Mouse (Mus musculus): ENCODE data around the gene Marcksl1.
"Not testable (repeated sequence)": the region's sequence is repeated elsewhere in the genome, so short reads cannot be mapped to it uniquely, and the experiment has no call there.

The Marcksl1 gene

DNA sequence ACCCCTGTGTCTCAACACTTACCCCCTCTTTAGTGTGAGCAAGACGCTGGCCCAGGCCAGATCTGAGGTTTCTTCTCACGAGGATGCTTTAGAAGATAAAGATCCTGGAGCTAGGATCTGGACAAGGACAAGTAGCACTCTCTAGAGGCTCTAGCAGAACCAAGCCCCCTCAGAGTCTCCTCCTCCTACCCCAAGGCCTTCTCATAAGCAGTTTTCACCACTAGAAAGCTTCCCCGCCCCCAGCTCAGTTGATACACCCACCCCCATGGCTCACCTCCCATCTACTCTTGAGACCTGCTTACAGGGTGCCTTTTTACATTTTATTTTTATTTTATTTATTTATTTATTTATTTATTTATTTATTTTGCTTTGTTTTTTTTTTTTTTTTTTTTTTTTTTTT, 3.7 kb upstream of the Marcksl1 start:
- no peak for DNase-seq (ENCODE audit: low spot score in 2 of 2)

DNA sequence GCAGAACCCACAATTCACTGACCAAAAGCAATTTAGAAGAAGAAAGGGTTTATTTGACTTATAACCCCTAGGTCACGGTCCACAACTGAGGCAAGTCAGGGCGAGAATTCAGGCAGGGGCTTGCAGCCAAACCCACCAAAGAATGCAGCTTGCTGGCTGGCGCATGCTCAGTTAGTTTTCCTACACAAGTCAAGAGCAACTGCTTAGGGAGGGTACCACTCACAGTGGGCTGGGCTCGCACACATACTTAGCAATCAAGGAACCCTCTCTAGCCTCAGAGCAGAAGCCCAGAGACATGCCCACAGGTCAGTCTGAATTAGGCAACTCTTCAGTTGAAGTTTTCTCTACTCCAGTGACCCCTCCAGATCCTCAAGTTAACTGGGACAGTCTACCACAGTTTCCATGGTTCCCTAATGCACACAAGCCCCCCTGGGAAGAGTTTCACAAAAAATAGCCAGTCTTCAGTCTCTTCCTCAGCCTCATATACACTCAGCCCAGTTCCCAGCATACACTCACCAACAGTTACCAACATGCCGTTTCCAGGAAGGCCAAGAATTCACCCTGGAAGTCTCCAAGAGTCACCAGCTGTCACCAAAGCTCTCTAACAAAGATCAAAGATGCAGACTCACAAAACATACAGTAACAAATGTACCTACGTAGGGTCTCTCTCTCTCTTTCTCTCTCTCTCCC, 2.5 kb upstream of the Marcksl1 start:
- peak in 1 of 2 experiments; percentile 35 for DNase-seq (ENCODE audit: low spot score in 2 of 2)

DNA sequence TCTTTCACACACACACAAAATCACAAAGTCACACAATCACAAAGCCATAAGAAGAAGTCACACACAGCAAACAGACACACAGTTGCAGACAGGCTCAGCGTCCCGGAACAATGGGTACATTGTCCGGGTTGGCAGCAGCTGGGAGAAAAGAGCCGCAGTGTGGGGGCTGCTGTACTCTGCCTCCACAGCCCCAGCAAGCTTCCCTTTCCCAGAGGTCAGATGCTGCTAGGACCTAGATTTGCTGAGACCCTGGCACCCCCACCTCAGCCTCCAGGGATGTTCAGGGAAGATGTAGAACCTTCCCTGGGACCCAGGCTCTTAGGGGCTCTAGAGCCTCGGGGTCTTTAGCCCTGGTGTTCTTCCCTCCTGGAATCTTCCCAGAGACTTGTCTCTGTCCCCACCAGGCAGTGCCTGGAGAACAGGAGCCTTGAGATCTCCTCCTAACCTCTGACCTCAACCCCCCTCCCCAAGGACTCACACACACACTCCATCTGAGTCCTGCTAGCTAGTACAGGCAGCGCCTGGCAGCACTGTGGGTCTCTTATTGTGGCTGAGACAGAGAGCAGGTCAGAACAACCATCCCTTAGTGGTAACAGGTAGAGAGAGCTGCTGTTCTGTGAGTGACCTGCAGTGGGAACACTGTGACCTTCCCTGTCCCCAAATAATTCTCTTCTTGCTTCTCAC, 1.8 kb upstream of the Marcksl1 start:
- DNase-seq (ENCODE audit: low spot score in 2 of 2): peak in 1 of 2 experiments; percentile 36

DNA sequence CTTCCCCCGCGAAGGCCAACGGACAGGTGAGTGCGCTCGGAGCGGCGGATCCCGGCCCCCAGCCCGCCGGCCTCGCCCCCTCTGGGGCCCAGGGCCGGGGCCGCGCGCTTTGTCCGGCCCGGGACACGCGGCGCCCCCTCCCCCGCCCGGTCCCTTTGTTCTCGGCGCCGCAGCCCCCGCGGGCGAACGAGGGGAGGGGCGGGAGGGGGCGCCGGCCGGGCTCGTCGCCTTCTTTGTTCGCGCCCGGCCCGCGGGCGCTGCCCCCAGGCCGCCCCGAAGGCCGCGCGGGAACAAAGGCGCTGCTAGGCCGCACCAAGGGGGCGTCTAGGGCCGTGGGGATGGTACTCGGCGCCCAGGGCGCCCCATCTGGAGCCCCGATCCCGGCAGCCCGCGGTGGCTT, 510 bp downstream of the Marcksl1 start:
- no peak for DNase-seq (ENCODE audit: low spot score in 2 of 2)

DNA sequence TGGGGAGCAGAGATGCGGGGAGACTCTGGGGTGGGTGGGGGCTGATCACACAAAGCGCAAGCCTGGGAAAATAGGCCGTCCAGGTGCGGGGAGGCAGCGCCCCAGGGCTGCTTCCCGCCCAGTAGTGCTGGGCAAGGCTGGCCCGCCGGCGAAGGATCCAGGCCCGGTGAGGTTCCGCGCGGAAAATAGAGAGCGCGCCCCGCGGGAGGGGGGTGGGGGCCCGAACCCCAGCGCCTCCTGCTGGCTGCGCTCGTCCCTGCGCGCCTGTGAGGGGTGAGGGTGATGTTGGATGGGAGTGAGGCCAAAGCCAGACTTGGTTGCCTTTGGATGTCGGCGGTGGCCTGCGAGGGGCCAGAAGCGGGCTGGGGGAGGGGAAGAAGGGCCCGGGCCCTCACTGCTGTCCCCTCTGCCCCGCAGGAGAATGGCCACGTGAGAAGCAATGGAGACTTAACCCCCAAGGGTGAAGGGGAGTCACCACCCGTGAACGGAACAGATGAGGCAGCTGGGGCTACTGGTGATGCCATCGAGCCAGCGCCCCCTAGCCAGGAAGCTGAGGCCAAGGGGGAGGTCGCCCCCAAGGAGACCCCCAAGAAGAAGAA, 1.0 kb downstream of the Marcksl1 start:
- peak; percentile 73 to 80 for DNase-seq (ENCODE audit: low spot score in 2 of 2)

DNA sequence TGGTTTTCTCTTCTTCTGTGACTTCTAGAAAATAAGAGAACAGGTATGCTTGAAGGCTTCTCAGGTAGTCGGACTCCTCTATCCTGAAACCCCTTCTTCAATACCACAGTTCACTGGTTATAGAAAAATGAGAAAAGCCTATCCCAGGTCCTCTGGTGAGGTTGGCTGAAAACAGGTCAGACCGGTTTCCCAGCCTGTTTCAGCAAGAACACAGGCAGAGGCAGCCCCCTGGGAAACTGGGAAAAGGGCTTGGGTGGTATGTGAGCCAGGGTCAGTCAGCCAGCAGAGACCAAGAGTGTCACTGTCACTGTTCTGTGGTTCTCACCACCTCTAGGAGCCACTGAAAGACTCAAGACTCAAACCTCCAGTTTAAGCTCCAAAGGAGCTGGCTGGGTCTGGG, 3.5 kb downstream of the Marcksl1 start:
- no peak for DNase-seq (ENCODE audit: low spot score in 2 of 2)

DNA sequence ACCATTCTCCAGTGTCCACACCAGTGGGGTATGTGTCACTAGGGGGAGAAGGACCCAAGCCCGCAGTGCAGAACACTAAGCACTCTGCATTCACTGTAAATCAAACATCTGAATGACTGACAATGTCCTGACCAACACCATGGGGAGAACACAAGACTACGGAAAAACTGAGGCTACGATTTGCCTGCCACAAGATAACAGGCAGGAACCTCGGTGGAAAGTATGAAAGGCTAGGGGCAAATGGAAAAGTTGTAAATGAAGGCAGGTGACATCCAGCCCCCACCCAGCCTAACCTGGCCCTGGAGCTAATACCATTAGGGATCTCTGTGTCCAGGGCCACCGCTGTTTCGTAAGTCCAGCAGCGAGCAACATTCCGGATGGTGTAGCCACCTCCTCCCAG, 5.1 kb downstream of the Marcksl1 start:
- DNase-seq (ENCODE audit: low spot score in 2 of 2): no peak

DNA sequence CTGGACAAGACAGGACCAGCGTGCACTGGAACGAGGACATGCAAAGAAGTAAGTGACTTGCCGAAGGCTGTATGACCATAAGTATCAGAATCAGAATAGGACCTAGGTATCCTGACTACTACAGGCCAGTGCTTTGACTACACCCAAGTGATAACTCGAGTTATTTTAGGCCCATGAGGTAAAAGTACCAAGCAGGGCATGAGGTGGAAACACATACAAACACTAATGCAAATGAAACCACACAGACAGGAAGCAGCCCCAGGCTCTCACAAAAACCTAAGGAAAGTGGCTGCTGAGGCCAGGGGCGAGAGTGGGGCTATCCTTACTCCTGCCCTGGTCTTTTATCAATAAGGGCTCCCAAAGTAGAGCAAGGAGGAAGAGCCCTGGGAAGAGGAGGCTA, 12.0 kb downstream of the Marcksl1 start:
- no peak for DNase-seq (ENCODE audit: low spot score in 2 of 2)

DNA sequence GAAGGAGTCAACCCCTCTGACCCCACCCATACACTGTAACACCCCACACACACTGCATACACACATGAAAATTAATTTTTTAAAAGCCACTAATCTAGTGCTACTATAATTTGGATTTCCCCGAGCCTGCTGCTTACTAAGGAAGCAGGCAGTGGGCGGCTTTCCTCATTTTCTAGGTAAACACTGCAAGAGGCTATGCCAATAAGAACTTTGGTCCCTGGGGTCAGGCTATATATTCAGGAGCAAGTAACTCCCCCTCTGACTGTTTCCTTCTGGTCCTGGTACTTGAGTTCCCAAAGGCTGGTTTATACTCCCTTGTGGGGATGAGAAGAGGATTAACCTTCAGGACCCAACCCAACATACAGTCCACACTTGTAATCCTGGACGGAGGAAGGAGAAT, 12.5 kb downstream of the Marcksl1 start:
- DNase-seq (ENCODE audit: low spot score in 2 of 2): no peak

DNA sequence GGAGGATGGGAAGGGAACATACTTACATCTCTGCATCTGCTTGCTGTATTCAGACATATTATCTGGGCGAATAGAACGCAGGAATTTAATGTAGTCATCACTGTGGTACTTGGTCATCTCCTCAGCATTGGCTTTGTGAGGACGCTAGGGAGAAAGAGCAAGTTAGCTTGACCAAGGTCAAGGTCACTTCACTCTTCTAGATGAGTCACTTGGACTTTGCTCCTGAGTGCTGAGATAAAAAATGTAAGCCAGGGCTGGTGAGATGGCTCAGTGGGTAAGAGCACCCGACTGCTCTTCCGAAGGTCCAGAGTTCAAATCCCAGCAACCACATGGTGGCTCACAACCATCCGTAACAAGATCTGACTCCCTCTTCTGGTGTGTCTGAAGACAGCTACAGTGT, 15.5 kb downstream of the Marcksl1 start:
- DNase-seq (ENCODE audit: low spot score in 2 of 2): not testable (repeated sequence)

DNA sequence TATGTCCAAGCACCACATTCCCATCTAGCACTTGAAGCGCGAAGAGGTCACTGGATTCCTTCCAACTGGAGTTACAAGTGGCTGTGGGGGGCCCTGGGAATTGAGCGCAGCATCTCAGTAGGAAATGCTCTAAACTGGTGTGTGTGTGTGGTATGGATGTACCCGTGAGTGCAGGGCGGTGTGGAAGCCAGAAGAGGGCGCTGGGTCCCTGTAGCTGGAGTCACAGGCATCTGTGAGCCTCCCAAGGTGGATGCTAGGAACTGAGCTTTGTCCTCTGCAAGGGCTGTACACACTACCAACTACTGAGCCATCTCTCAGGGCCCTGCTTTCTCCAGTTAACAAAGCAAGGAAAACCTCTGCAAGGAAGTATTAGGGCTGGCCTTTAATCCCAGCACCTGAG, 26.6 kb downstream of the Marcksl1 start:
- DNase-seq (ENCODE audit: low spot score in 2 of 2): no peak

DNA sequence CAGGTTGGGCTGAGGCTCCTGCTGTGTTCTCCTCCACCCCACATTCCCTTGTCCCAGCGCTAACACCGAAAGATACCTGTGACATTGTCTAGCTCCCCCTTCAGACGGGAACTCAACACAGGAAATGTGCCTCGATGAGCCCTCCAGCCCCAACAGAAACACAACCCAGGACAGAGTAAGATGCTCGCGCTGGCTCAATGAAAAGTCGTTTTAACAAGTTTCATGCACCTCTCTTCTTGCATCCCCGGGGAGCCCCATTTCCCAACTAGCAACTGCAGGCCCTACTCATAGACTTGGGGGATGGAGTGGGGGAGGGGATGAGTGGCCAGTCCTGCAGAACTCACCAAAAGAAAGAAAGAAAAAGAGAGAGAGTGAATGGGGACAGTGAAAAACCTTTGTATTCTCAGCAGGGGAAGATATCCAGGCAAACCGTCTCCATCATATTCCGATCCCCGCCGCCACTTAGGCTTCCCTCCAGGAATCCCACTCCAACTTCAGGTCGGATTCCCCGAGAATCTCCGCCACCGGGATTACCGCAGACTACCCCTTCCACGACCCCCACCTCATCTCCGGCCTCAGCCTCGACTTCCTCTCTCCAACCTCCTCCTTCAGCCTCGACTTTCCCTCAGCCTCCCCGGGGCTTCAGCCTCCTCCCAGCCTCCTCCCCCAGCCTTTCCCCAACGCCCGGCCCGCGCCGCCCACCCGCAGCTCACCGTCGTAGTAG, 28.6 kb downstream of the Marcksl1 start:
- no peak for DNase-seq (ENCODE audit: low spot score in 2 of 2)

DNA sequence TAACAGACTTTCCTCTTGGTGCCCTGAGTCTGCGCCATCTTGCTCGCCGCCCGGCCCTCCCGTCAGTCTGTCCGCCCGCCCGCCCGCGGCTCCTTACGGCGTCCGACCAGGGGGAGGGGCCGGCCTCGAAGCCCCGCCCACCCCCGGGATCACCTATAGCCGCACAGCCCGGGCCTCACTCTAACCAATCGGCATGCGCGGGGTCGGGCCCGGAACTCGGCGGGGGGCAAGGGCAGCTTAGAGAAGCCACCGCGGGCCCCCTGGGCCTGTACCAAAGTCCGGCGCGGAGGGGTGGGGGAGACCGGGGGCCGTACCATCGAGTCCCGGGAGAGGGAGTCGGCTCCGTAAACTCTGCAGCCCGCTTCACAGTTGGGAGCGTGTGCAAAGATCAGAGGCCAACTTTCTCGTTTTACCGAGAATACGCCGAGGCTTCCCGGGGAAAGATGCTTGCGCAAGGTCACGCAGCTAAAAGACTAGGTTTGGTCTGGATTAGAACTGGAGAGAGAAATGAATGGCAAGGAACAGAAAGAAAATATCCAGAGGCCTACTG, 29.3 kb downstream of the Marcksl1 start, which contains the start of gene Hdac1:
Gene Hdac1 (minus strand): TSS at position 122 of the 550 bp plus-strand sequence.
- DNase-seq (ENCODE audit: low spot score in 2 of 2): peak; percentile 98

DNA sequence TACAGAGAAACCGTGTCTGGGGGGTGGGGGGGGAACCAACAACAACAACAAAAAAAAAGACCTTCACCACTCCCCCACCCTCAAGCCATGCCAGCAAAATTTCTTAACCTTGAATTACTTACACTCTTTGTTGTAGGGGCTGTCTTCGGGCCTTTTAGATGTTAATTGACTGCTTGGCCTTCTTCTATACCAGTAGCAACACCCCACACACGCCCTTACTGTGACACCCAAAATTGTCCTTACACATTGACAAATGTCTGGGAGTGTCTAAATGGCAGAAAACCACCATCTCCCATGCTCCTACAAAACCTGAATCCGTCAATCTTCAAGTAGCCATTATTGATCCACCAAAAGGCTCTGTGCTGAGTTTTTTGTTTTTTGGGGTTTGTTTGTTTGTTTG, 30.7 kb downstream of the Marcksl1 start:
- DNase-seq (ENCODE audit: low spot score in 2 of 2): no peak

DNA sequence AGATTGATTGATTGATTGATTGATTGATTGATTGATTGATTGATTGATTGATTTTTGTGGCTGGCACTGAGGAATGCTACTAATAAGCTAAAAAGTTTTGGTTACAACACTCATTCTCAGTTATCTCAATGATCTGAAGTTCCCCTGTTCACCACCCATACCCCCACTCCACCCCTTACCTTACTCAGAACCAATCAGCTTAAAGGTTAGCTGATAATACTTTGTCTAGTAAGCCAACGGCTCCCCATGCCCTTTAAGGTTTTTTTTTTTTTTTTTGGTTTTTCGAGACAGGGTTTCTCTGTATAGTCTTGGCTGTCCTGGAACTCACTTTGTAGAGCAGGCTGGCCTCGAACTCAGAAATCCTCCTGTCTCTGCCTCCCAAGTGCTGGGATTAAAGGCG, 34.2 kb downstream of the Marcksl1 start:
- not testable (repeated sequence) for DNase-seq (ENCODE audit: low spot score in 2 of 2)

DNA sequence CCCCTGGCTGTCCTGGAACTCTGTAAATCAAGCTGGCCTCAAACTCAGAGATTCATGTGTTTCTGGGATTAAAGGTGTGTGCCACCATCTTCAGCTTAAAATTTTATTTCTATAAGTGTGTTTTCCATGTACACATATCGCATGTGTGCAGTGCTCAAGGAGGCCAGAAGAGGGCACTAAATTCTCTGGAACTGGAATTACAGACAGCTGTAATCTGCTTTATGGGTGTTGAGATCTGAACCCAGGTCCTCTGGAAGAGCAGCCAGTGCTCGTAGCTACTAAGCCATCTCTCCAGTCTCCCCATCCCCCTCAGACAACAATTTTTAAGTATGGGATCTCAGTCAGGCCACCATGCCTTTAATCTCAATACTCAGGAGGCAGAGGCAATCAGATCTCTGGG, 35.9 kb downstream of the Marcksl1 start:
- no peak for DNase-seq (ENCODE audit: low spot score in 2 of 2)

DNA sequence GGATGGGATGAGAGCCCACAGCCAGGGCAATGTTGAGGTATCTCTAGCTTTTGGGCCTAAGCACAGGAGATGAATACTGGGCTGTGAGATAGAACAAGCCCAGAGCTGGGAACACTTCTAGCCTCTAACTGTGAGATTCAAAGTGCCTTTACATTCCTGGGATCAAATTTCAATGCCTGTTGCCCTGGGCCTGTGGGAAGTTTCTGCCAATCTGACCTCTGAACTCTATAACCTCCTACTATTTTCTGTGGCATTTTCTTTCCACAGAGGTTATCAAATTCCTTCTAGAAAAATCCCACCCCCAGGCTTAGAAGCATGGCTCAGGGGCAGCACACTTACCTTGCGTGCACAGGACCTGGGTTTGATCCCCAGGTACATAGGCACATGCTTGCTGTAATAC, 36.9 kb downstream of the Marcksl1 start:
- no peak for DNase-seq (ENCODE audit: low spot score in 2 of 2)

DNA sequence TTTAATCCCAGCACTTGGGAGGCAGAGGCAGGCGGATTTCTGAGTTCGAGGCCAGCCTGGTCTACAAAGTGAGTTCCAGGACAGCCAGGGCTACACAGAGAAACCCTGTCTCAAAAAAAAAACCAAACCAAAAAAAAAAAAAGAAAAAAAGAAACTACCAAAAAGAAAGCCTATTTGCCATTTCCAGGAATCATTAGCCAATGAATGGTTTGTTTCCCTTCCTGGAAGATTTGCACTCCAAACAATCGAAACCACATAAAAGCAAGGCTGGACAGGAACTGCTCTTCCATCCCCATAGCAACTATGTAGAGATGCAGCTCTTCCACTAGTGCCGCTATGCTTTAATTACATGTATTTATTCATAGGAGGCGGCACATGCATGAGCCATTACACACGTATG, 41.1 kb downstream of the Marcksl1 start:
- not testable (repeated sequence) for DNase-seq (ENCODE audit: low spot score in 2 of 2)

DNA sequence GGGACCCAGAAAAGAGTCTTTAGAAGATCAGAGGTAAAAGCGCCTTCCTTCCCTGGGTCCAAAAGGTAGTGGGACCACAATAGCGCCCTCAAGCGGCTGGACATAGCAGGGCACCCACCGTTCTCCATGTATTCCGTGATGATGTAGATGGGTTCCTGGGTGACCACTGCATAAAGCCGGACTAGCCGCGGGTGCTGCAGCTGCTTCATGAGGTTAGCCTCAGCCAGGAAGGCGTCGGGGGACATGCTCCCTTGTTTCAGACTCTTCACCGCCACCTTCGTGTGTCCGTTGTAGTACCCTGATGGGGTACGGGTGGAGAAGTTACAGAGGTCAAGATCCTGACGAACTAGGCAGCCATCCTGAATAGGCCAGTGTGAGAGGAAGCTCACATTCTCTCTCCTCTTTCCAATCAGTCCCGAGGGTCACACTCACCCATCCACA, 42.1 kb downstream of the Marcksl1 start:
- peak; percentile 68 to 72 for DNase-seq (ENCODE audit: low spot score in 2 of 2)

DNA sequence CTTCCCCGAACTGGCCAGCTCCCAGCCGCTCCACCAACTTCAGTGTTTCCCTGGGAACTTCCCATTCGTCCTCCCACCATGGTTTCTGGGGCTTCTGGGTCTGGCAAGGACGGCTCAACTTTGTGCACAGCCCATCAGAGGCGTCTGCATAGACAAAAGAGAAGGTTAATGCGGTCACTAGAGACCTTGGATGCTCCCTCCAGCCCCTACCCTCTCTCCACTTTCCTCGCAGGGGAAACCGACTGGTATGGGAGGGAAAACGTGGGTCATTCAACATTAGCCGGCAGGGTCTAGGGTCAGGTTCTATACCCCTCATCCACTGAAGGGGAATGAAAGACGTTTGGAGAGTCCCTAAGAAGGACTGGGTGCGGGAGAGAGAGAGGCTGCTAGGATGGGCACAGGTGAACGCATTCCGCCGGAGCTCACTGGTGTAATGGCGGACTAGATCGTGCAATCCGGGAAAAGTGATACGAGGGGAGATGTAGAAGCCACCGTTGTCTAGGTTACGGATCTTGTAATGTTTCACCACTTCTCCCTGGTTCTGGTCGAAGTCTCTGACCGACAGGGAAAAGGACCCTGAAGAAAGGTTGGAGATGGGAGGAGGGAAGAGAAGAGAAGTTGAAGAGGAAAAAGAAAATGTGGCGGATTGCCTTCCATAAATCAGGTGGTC, 42.6 kb downstream of the Marcksl1 start:
- DNase-seq (ENCODE audit: low spot score in 2 of 2): peak; percentile 49 to 59

DNA sequence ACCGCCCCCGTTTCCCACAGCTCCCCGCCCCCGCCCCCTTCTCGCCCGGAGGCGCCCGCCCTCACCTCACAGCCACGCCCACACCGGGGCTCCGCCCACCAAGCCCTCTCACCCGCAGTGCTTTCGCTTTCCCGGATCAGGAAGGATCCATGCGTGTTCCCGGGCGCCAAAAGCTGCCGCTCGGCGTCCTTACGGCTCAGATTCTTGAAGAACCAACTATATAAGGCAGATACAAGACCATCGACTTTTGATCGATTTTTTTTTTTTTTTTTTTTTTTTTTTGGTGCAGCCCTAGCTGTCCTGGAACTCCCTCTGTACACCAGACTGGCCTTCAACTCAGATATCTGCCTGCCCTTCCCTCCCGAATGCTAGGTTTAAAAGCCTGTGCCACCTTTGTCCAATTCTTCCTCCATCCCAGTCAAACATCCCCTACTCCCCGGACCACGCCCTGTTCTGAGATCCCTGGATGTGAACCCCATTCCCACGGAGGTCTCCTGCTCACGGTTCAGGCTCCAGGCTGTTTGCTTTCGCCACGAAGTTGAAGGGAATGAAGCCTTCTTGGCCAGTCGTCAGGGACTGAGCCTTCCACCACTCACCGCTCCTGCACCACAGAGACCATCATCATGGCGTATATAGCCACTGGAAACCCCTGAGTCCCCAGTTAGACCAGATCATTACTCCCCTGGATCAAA, 43.3 kb downstream of the Marcksl1 start:
- peak; percentile 90 to 92 for DNase-seq (ENCODE audit: low spot score in 2 of 2)

Measured in right cerebral cortex, postnatal 10 days (tissue).